8 mouse cellular contexts compared by ENCODE assay signal in the genomic region with DNA sequence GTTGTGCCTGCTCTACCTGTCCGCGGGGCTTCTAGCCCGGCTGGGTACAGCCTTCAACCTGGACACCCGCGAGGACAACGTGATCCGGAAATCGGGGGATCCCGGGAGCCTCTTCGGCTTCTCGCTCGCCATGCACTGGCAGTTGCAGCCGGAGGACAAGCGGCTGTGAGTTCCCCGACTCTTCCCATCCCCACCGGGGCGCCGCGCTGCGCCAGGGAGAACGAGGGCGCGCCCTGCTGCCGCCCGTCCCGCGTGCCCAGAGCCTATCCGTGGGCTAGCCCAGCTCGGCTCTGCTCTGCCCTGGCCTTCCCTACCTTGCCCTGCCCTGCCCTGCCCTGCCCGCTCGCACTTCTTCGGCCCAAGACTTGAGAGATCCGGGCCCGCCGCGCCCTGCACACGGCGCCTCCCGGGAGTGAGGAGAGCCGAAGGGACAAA. TPM values are rescaled to one million over a fixed set of nuclear protein-coding genes. Genes with fewer than 3 reads are reported as not detected.
DNase-seq lines count a peak whose midpoint lies in the region; ATAC-seq and TF ChIP-seq lines count a peak whose summit lies in the region.

No protein-coding gene starts in this region.

- H3K9me3 ChIP-seq in forebrain, embryonic 10.5 days = no peaks in the 10 kb centered on the region
- no peaks in the 10 kb centered on the region for H3K9me3 ChIP-seq in hindbrain, embryonic 14.5 days (ENCODE audit: control insufficient read depth, low read length)

- no peak for TF ChIP-seq CTCF in left cerebral cortex, adult 2 months (IDR thresholded peaks at IDR 0.05)
- no peak for TF ChIP-seq CTCF in liver, adult 2 months (IDR thresholded peaks at IDR 0.05; ENCODE audit: low read depth, low read length)

- DNase-seq in left cerebral cortex, adult 2 months (ENCODE audit: extremely low spot score in 1 of 2, low spot score in 2 of 2) = peak in 1 of 2 experiments; percentile 39
- no peak for DNase-seq in left cerebral cortex, adult 8-10 months (ENCODE audit: low spot score in 2 of 2)
- peak; percentile 33 for DNase-seq in adrenal gland, adult 8-10 months
- peak; percentile 68 for DNase-seq in forebrain, embryonic 10.5 days (ENCODE audit: extremely low spot score, low spot score)
- peak; percentile 35 for DNase-seq in hindbrain, embryonic 14.5 days (ENCODE audit: low spot score)
- DNase-seq in liver, adult 2 months (ENCODE audit: extremely low read depth, low read depth, low spot score) = peak; percentile 20
- DNase-seq in naive thymus-derived CD4-positive, alpha-beta T cell, adult 2 months (ENCODE audit: low read depth) = peak; percentile 70
- DNase-seq in urinary bladder, postnatal 10 days (ENCODE audit: low spot score) = peak; percentile 23

- H3K27me3 ChIP-seq in forebrain, embryonic 10.5 days (ENCODE audit: poor library complexity, severe bottlenecking) = peaks cover 19% of the 10 kb centered on the region
- peaks cover 6% of the 10 kb centered on the region for H3K27me3 ChIP-seq in hindbrain, embryonic 14.5 days (ENCODE audit: control insufficient read depth, insufficient read depth, low read length)
- no peaks in the 10 kb centered on the region for H3K27me3 ChIP-seq in liver, adult 2 months (ENCODE audit: control insufficient read depth, insufficient read depth, low read length)

- ATAC-seq in hindbrain, embryonic 14.5 days (ENCODE audit: low FRiP score) = peak; percentile 69

- peak overlapping the region; percentile 97 for H3K4me2 ChIP-seq in hindbrain, embryonic 14.5 days (replicated peaks)

- no peak for TF ChIP-seq POLR2A in liver, adult 2 months (IDR thresholded peaks at IDR 0.05; ENCODE audit: extremely low read depth, insufficient read depth, low read length)

- H3K4me3 ChIP-seq in left cerebral cortex, adult 2 months = peak overlapping the region; percentile 79
- H3K4me3 ChIP-seq in forebrain, embryonic 10.5 days = peak overlapping the region; percentile 90
- H3K4me3 ChIP-seq in hindbrain, embryonic 14.5 days (replicated peaks; ENCODE audit: low read length) = peak overlapping the region; percentile 86
- H3K4me3 ChIP-seq in liver, adult 2 months (ENCODE audit: insufficient read depth, low read depth, low read length) = peak overlapping the region; percentile 84

- peaks cover 41% of the 10 kb centered on the region for H3K4me1 ChIP-seq in forebrain, embryonic 10.5 days
- H3K4me1 ChIP-seq in hindbrain, embryonic 14.5 days (replicated peaks; ENCODE audit: control insufficient read depth, insufficient read depth, low read length) = no peaks in the 10 kb centered on the region; the same call in none of the 2 replicates
- peaks cover 3% of the 10 kb centered on the region; the same call in 1 of the 2 replicates for H3K4me1 ChIP-seq in liver, adult 2 months (ENCODE audit: control insufficient read depth, insufficient read depth, low read length)

- no peaks in the 10 kb centered on the region for H3K79me2 ChIP-seq in liver, adult 2 months (ENCODE audit: control insufficient read depth, insufficient read depth, low read length)

- peaks cover 21% of the 10 kb centered on the region for H3K36me3 ChIP-seq in forebrain, embryonic 10.5 days (replicated peaks)
- no peaks in the 10 kb centered on the region for H3K36me3 ChIP-seq in hindbrain, embryonic 14.5 days (replicated peaks; ENCODE audit: control insufficient read depth, insufficient read depth)
- H3K36me3 ChIP-seq in liver, adult 2 months (ENCODE audit: control insufficient read depth, insufficient read depth, low read length) = no peaks in the 10 kb centered on the region

- H3K27ac ChIP-seq in left cerebral cortex, adult 2 months = peak overlapping the region; percentile 78
- H3K27ac ChIP-seq in forebrain, embryonic 10.5 days = peak overlapping the region; percentile 95
- H3K27ac ChIP-seq in hindbrain, embryonic 14.5 days = peak overlapping the region; percentile 62; the same call in 1 of the 2 replicates
- H3K27ac ChIP-seq in liver, adult 2 months (replicated peaks; ENCODE audit: insufficient read depth, low read depth, low read length) = no peak overlapping the region

- WGBS in forebrain, embryonic 10.5 days = under 1% methylated on average over 40 of the region's 40 CpGs
- WGBS in hindbrain, embryonic 14.5 days = 0% methylated on average over 36 of the region's 40 CpGs
- WGBS in liver, adult 2 months = under 1% methylated on average over 40 of the region's 40 CpGs

- H3K9ac ChIP-seq in hindbrain, embryonic 14.5 days = peak overlapping the region; percentile 83
- peak overlapping the region; percentile 70 for H3K9ac ChIP-seq in liver, adult 2 months (ENCODE audit: low read depth, low read length)

- intact Hi-C loops in left cerebral cortex, adult 2 months (cut with DNase I) = loop anchor here (5.0 kb wide), 1 partner anchor 115 kb away; no protein-coding TSS in a partner anchor

RNA-seq across cellular contexts. Expression of gene Itga6, which starts 41.8 kb away (rescaled TPM):
- 10 to 100 TPM; 26.1 to 27.6 TPM for total RNA-seq in left cerebral cortex, adult 2 months (2021)
- 10 to 100 TPM; 25.3 to 30.3 (median 28.1) TPM for total RNA-seq in left cerebral cortex, adult 8-10 months (2022)
- total RNA-seq in adrenal gland, adult 8-10 months (2022) = 100 to 1,000 TPM; 103 to 167 (median 141) TPM
- 45.7 and 47.9 TPM in 2 replicates for polyA plus RNA-seq in forebrain, embryonic 10.5 days (2016; fragmentation: Nextera tagmentation; extraction: Ambion mirVana)
- polyA plus RNA-seq in hindbrain, embryonic 14.5 days (2014; fragmentation: Nextera tagmentation; extraction: Ambion mirVana) = 34.7 and 35.9 TPM in 2 replicates
- 5.1 and 6.1 TPM in 2 replicates for total RNA-seq in liver, adult 2 months (2014; rRNA removed)
- 2.2 and 2.4 TPM in 2 replicates for polyA plus RNA-seq in liver, adult 2 months (2012; rRNA removed)

Comparison
In these comparisons a context has a peak if more than half of its experiments do, and no peak if none do; other contexts are left out.
1. DNase-seq: peak in adrenal gland, adult 8-10 months (single experiment), forebrain, embryonic 10.5 days (single experiment), hindbrain, embryonic 14.5 days (single experiment), liver, adult 2 months (single experiment), naive thymus-derived CD4-positive, alpha-beta T cell, adult 2 months (single experiment) and urinary bladder, postnatal 10 days (single experiment); none in left cerebral cortex, adult 8-10 months (0 of 2).
2. Peak in every context shown above with its lines, with median percentiles within 50 percentile points of each other: H3K4me3 ChIP-seq.